Mouse (Mus musculus) myocyte (in vitro differentiated cells): ENCODE measurements around the gene Olfr747.

Experiments used
- CEBPB ChIP-seq: IDR thresholded peaks from 2 replicates; pipeline ENCODE4 v1.6.1; 2011; ENCODE audit warnings: mild to moderate bottlenecking, moderate library complexity; ENCODE audit not compliant: poor library complexity, insufficient read depth, severe bottlenecking
- E2F4 ChIP-seq: IDR thresholded peaks from one replicate; pipeline ENCODE4 v1.6.1; 2011; ENCODE audit warnings: mild to moderate bottlenecking, control low read depth, moderate library complexity; ENCODE audit not compliant: insufficient read depth
- MAX ChIP-seq: IDR thresholded peaks from one replicate; pipeline ENCODE4 v1.6.1; 2011; ENCODE audit warnings: low read depth, mild to moderate bottlenecking, control low read depth
- MYOD1 ChIP-seq, 3 experiments: IDR thresholded peaks; one replicate each; pipeline ENCODE4 v1.6.1; 2011; ENCODE audit warnings: control low read depth in 2 of 3, low read depth in 2 of 3, mild to moderate bottlenecking in 2 of 3, moderate library complexity in 1 of 3; ENCODE audit not compliant: insufficient read length in 2 of 3, control insufficient read depth in 1 of 3
- MYOG ChIP-seq, 3 experiments: IDR thresholded peaks; one replicate each; pipeline ENCODE4 v1.6.1; 2011; ENCODE audit warnings: control low read depth in 2 of 3, low read depth in 2 of 3, mild to moderate bottlenecking in 2 of 3; ENCODE audit not compliant: insufficient read length in 2 of 3, control insufficient read depth in 1 of 3, insufficient read depth in 1 of 3
- POLR2A ChIP-seq: IDR thresholded peaks from one replicate; pipeline ENCODE4 v1.6.1; 2011; ENCODE audit warnings: low read depth, mild to moderate bottlenecking, control low read depth, moderate library complexity; ENCODE audit not compliant: insufficient read length
- POLR2AphosphoS2 ChIP-seq: IDR thresholded peaks from one replicate; pipeline ENCODE4 v1.6.1; 2011; ENCODE audit warnings: low read depth, control low read depth; ENCODE audit not compliant: insufficient read length
- REST ChIP-seq: IDR thresholded peaks from one replicate; pipeline ENCODE4 v1.6.1; 2011; ENCODE audit warnings: mild to moderate bottlenecking, control low read depth, moderate library complexity; ENCODE audit not compliant: insufficient read depth, insufficient read length
- SRF ChIP-seq: IDR thresholded peaks from one replicate; pipeline ENCODE4 v1.6.1; 2011; ENCODE audit warnings: low read depth; ENCODE audit not compliant: control insufficient read depth, insufficient read length
- TCF12 ChIP-seq: IDR thresholded peaks from one replicate; pipeline ENCODE4 v1.6.1; 2011; ENCODE audit warnings: mild to moderate bottlenecking, control low read depth; ENCODE audit not compliant: poor library complexity, insufficient read depth, severe bottlenecking
- TCF3 ChIP-seq: IDR thresholded peaks from one replicate; pipeline ENCODE4 v1.6.1; 2011; ENCODE audit warnings: low read depth, control low read depth; ENCODE audit not compliant: insufficient read length
- USF1 ChIP-seq: IDR thresholded peaks from one replicate; pipeline ENCODE4 v1.6.1; 2011; ENCODE audit warnings: low read depth, mild to moderate bottlenecking, control low read depth, moderate library complexity

GRCm38 (mm10) chr14:50740334-50740733 lies 47.3 kb upstream of the Olfr747 start:
- TF ChIP-seq POLR2A (no peak), USF1 (no peak), TCF12 (no peak), MAX (no peak), MYOG (IDR thresholded peaks at IDR 0.05; ENCODE audit: control insufficient read depth in 1 of 3, insufficient read depth in 1 of 3, insufficient read length in 2 of 3, low read depth in 2 of 3) (no peak), CEBPB (no peak), MYOD1 (IDR thresholded peaks at IDR 0.05; ENCODE audit: control insufficient read depth in 1 of 3, insufficient read length in 2 of 3, low read depth in 2 of 3) (no peak), E2F4 (no peak), POLR2AphosphoS2 (no peak), SRF (no peak), REST (no peak), TCF3 (no peak)
